Mouse (Mus musculus) heart, adult 2 months (tissue): ENCODE data around the gene Olfr1324. TPM values are rescaled to one million over a fixed set of nuclear protein-coding genes. Genes with fewer than 3 reads are reported as not detected.
"Not testable (repeated sequence)": the region's sequence is repeated elsewhere in the genome, so short reads cannot be mapped to it uniquely, and the experiment has no call there.

Experiments
- DNase-seq, 2 experiments: peaks; one replicate each; pipeline ENCODE4 v3.0.0; 2021
- H3K27ac ChIP-seq: fragments of 200-600 bp; 2 replicates; pipeline ENCODE4 v1.8.1; 2022
- H3K27me3 ChIP-seq: fragments of 200-500 bp; 2 replicates; pipeline ENCODE4 v1.6.1; 2012; ENCODE audit warnings: mild to moderate bottlenecking, low read length, inconsistent platforms, mixed read lengths; ENCODE audit not compliant: control insufficient read depth, insufficient read depth
- H3K36me3 ChIP-seq: fragments of 200-500 bp; 2 replicates; pipeline ENCODE4 v1.6.1; 2012; ENCODE audit warnings: low read length, inconsistent platforms; ENCODE audit not compliant: control insufficient read depth, insufficient read depth
- H3K4me1 ChIP-seq: fragments of 200-500 bp; 2 replicates; pipeline ENCODE4 v1.6.1; 2011; ENCODE audit warnings: low read length; ENCODE audit not compliant: control insufficient read depth, insufficient read depth
- H3K4me3 ChIP-seq: fragments of 200-600 bp; 2 replicates; pipeline ENCODE4 v1.8.1; 2022
- H3K79me2 ChIP-seq: fragments of 200-500 bp; replicated peaks from 2 replicates; pipeline ENCODE4 v1.6.1; 2012; ENCODE audit warnings: mild to moderate bottlenecking, inconsistent platforms, low read length, moderate library complexity, mixed read lengths; ENCODE audit not compliant: control insufficient read depth, insufficient read depth
- H3K9ac ChIP-seq: fragments of 200-500 bp; 2 replicates; pipeline ENCODE4 v1.6.1; 2012; ENCODE audit warnings: low read depth, mild to moderate bottlenecking, control low read depth, inconsistent platforms, low read length, mixed read lengths
- CTCF ChIP-seq: fragments of 200-600 bp; IDR thresholded peaks from 2 replicates; pipeline ENCODE4 v1.8.1; 2022; ENCODE audit warnings: antibody characterized with exemption, mild to moderate bottlenecking, moderate library complexity
- EP300 ChIP-seq: fragments of 200-500 bp; IDR thresholded peaks from 2 replicates; pipeline ENCODE4 v1.6.1; 2011; ENCODE audit warnings: low read depth, low read length, control low read depth; ENCODE audit not compliant: insufficient read depth
- POLR2A ChIP-seq: fragments of 200-500 bp; IDR thresholded peaks from 2 replicates; pipeline ENCODE4 v1.6.1; 2011; ENCODE audit warnings: mild to moderate bottlenecking, low read depth, low read length, control low read depth; ENCODE audit not compliant: insufficient read depth
- WGBS: fragments of 180-500 bp; shearing (Covaris S2); methylation state at CpG from one replicate; pipeline ENCODE4 v1.1.7; 2018; 5-methylcytosine and 5-hydroxymethylcytosine counted together
- intact Hi-C: fragments of 180-260 bp; cut with DNase I; formaldehyde crosslinking; loops from one replicate; pipeline ENCODE4 v1.15.1; 2025
- polyA plus RNA-seq: library from polyadenylated mRNA; depleted of rRNA; stranded (reverse); fragments of >200 nt; gene quantifications from 2 replicates; pipeline ENCODE4 v1.2.3, GENCODE M21; 2012
- total RNA-seq, 2 experiments: library from RNA; stranded (reverse); gene quantifications; 2 replicates each; pipeline ENCODE4 v1.2.3; 2021

Gene Olfr1324
- total and polyA plus RNA-seq, 3 experiments, result not detected

DNA sequence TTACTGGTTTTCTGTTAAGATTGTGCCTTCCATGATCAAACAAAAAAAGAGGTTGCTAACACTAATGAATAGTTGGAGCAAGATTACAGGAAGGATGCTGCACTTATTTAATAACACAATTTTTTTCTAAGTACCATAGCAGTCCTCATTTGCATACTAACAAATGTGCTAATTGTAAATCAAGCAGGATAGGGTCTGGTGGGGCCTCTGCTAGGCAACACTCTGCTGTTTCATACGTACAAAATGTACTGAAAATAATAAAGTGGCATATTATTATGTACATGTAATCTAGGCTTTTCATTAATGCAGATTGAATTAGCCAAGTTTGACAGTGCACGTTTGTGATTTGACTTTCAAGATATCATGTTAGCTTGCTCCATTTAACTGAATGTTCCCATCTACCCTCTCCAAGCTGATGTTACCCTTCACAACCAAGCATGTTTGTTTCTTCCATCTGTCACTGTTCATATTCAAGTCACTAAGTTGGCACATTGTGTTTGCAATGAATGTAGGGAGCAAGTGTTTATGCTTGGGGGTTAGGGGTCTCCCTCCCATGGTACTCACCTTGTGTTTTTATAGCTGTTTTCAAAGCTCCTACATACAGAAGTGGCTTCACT, 478 bp downstream of the Olfr1324 start:
- TF ChIP-seq POLR2A, result no peak
- TF ChIP-seq EP300, result no peak
- no peak for TF ChIP-seq CTCF
- Histone ChIP-seq H3K27ac (no peak overlapping the region), H3K4me3 (no peak overlapping the region), H3K36me3 (no peaks in the 10 kb centered on the region), H3K27me3 (no peaks in the 10 kb centered on the region), H3K9ac (no peak overlapping the region), H3K4me1 (no peaks in the 10 kb centered on the region), H3K79me2 (no peaks in the 10 kb centered on the region)
- intact Hi-C loops, result no loop called here
- 41% methylated on average over 2 of the region's 2 CpGs for WGBS
- no peak for DNase-seq

DNA sequence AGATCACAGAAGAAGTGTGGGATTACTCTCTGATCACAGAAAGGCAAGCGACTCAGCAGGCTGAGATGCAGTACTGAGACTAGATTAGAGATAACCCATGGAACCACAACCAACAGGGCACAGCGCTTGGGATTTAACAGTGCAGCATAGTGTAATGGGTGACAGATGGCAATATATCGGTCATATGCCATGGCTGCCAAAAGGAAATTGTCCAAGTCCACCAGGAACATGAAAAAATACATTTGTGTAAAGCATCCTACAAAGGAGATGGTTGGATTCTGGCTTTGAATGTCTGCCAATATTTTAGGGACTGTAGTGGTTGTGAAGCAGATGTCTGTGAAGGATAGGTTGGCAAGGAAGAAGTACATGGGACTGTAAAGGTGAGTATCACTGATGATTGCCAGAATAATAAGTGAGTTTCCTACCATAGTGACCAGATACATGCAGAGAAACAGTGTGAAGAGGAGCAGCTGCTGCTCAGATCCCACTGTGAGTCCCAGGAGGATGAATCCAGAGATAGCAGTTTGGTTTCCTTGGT, 2.3 kb downstream of the Olfr1324 start:
- H3K36me3 ChIP-seq, result no peaks in the 10 kb centered on the region
- WGBS, result 78% methylated on average over 3 of the region's 3 CpGs
- no peaks in the 10 kb centered on the region for H3K79me2 ChIP-seq
- no peaks in the 10 kb centered on the region for H3K27me3 ChIP-seq
- H3K9ac ChIP-seq, result no peak overlapping the region
- intact Hi-C loops, result no loop called here
- H3K4me1 ChIP-seq, result no peaks in the 10 kb centered on the region
- no peak for DNase-seq
- no peak overlapping the region for H3K4me3 ChIP-seq
- no peak overlapping the region for H3K27ac ChIP-seq
- TF ChIP-seq EP300, result no peak
- no peak for TF ChIP-seq CTCF
- no peak for TF ChIP-seq POLR2A

DNA sequence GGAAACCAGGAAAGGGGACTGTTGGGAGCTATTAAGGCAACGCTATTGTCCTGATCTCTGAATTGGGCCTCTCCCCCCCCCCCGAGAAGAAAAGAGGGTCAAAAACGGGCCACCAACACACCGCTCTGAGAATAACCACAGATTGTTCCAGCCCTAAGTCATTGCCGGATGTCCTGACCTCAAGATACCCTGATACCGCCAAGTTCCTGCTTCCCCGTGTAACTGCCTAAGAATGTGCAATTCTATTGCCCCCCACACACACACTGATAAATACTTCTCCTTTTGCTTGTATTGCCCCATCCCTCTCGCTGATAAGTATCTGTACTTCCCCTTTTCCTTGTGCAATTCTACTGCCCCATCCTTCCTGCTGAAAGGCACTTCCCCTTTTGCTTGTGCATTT, 17.9 kb downstream of the Olfr1324 start:
- H3K79me2 ChIP-seq, H3K36me3 ChIP-seq, H3K27me3 ChIP-seq, H3K27ac ChIP-seq, H3K9ac ChIP-seq, intact Hi-C loops, H3K4me1 ChIP-seq, DNase-seq, H3K4me3 ChIP-seq: not testable (repeated sequence)
- WGBS, result 52% methylated on average over 8 of the region's 8 CpGs

DNA sequence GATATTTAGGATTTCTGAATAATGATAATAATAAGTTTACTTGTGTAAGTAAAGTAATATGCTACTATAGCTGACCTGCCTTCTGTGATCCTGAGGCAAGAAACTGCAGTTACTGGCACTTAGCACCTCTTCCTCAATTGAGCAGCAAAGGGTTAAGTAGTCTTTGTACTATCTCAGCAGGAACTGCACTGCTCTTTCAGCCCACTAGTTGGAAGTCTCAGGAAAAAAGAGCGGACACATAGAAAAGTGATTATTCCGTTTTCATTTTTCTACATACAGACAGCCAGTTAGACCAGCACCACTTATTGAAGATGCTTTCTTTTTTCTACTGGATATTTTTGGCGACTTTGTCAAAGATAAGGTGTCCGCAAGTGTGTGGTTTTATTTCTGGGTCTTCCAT, 37.7 kb downstream of the Olfr1324 start:
- H3K79me2 ChIP-seq, H3K27me3 ChIP-seq, intact Hi-C loops, DNase-seq, H3K4me1 ChIP-seq, H3K27ac ChIP-seq, H3K36me3 ChIP-seq, H3K9ac ChIP-seq, H3K4me3 ChIP-seq: not testable (repeated sequence)
- WGBS, result 70% methylated on average over 4 of the region's 4 CpGs

DNA sequence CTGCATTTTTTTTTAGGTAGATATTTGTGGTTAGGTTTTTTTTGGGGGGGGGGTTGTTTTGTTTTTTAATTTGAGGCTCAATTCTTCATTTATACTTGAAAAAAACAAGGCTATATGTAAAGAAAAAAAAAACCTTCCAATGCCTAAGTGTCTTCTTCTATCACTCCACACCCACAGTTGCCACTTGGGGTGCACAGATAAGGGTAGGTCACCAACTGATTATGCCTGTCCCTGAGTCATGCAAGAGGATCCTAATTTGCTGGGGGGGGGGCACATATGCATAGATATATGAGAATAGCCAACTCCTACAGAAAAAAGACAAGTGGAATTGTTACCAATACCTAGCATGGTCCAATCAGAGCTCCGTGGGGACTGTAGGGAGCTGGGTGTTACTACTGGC, 53.3 kb downstream of the Olfr1324 start:
- intact Hi-C loops, result no loop called here
- no peaks in the 10 kb centered on the region for H3K79me2 ChIP-seq
- H3K9ac ChIP-seq, result no peak overlapping the region
- no peak for TF ChIP-seq EP300
- TF ChIP-seq CTCF, result no peak
- TF ChIP-seq POLR2A, result no peak
- no peak overlapping the region for H3K4me3 ChIP-seq
- no peak overlapping the region for H3K27ac ChIP-seq
- H3K36me3 ChIP-seq, result no peaks in the 10 kb centered on the region
- 67% methylated on average over 1 of the region's 1 CpGs for WGBS
- H3K27me3 ChIP-seq, result no peaks in the 10 kb centered on the region
- no peaks in the 10 kb centered on the region for H3K4me1 ChIP-seq
- DNase-seq, result no peak
